Mouse (Mus musculus): Measurements from ENCODE around the gene Zcchc14.

The Zcchc14 gene

GRCm38 (mm10) chr8:121551065-121551985 is 101.4 kb downstream of the Zcchc14 start:
- DNase-seq (ENCODE audit: low read depth, low spot score), result no peak

GRCm38 (mm10) chr8:121550056-121550455 is 102.6 kb downstream of the Zcchc14 start:
- no peak for DNase-seq (ENCODE audit: low read depth, low spot score)

Data from mesoderm, embryonic 11.5 days (tissue).